Mouse (Mus musculus) bone marrow macrophage, adult 2 months (primary cell): ENCODE data around the gene Golga4.

ENCODE experiments used
- CTCF ChIP-seq: IDR thresholded peaks from 2 replicates; pipeline ENCODE4 v1.5.1; 2012; ENCODE audit warnings: low read depth, mild to moderate bottlenecking, low read length, moderate library complexity
- POLR2A ChIP-seq: IDR thresholded peaks from 2 replicates; pipeline ENCODE4 v1.6.1; 2012; ENCODE audit warnings: mild to moderate bottlenecking, low read depth, low read length, borderline replicate concordance

DNA sequence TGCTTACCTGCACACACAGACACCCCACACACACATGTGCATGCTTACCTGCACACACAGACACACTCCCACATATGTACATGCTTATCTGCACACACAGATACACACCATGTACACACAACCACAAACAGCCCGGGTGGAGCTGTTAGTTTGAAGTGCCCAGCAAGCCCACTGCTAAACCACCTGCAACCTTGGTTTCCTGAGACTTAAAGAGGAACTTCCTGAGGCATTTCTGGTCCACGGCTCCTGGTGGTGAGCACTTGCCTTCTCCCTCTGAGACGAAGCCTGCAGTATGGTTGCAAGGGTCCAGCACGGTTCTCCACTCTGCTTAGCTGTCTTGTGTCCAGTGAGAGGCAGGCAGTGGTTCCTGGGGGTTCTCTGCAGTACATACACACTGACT is 114.7 kb downstream of the Golga4 start:
- TF ChIP-seq CTCF (no peak), POLR2A (no peak)
